ENCODE assay signal across 8 mouse cellular contexts in the genomic region with DNA sequence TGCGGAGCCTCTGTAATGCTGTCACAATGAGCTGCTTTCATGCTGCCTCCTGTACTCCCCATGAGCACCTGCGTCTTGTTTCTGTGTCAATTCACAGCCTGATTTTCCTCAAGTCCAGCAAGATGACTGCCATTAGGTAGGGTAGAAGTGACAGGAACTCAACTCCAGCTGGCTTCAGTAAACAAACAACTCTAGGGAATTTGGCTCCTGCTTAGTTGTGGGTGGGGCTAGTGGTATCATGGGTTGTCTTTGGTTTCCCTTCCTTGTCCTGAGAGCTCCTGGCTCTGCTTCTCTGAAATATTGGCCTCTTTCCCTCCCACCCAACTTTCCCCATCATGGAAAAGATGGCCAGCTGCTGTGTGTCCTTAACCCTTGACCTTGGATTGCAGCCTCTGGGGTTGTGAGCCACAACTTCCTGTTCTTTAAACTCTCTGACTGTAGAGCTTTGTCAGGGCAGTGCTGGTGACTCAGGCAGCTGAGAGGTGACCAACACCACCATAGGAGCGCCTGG. TPM values are rescaled to one million over a fixed set of nuclear protein-coding genes. Genes with fewer than 3 reads are reported as not detected.
A peak's percentile ranks its signal among the peaks of the same experiment; 100 is the strongest.
DNase-seq lines count a peak whose midpoint lies in the region; ATAC-seq and TF ChIP-seq lines count a peak whose summit lies in the region.

No protein-coding gene starts in this region.

- H3K9me3 ChIP-seq in midbrain, embryonic 15.5 days, result no peaks in the 10 kb centered on the region
- H3K9me3 ChIP-seq in midbrain, embryonic 10.5 days (replicated peaks), result no peaks in the 10 kb centered on the region
- H3K9me3 ChIP-seq in heart, embryonic 11.5 days (replicated peaks; ENCODE audit: control insufficient read depth, low read length), result no peaks in the 10 kb centered on the region
- H3K9me3 ChIP-seq in kidney, embryonic 16.5 days (ENCODE audit: low read length), result no peaks in the 10 kb centered on the region
- H3K9me3 ChIP-seq in midbrain, embryonic 16.5 days (replicated peaks; ENCODE audit: control insufficient read depth, low read length, poor library complexity, severe bottlenecking), result no peaks in the 10 kb centered on the region

- H3K4me2 ChIP-seq in midbrain, embryonic 15.5 days, result no peak overlapping the region
- H3K4me2 ChIP-seq in heart, embryonic 11.5 days, result no peak overlapping the region
- no peak overlapping the region for H3K4me2 ChIP-seq in kidney, embryonic 16.5 days (replicated peaks; ENCODE audit: low read depth, low read length)
- no peak overlapping the region for H3K4me2 ChIP-seq in midbrain, embryonic 16.5 days (ENCODE audit: low read length)

- H3K9ac ChIP-seq in midbrain, embryonic 15.5 days, result no peak overlapping the region
- H3K9ac ChIP-seq in heart, embryonic 11.5 days (ENCODE audit: low read depth, low read length), result no peak overlapping the region
- H3K9ac ChIP-seq in kidney, embryonic 16.5 days (replicated peaks; ENCODE audit: low read length), result no peak overlapping the region
- no peak overlapping the region for H3K9ac ChIP-seq in midbrain, embryonic 16.5 days (ENCODE audit: low read depth, low read length)

- no peaks in the 10 kb centered on the region for H3K27me3 ChIP-seq in midbrain, embryonic 15.5 days (replicated peaks)
- no peaks in the 10 kb centered on the region for H3K27me3 ChIP-seq in midbrain, embryonic 10.5 days (ENCODE audit: low read depth, poor library complexity, severe bottlenecking)
- no peaks in the 10 kb centered on the region for H3K27me3 ChIP-seq in cerebellum, adult 2 months (ENCODE audit: control insufficient read depth, insufficient read depth, low read length)
- H3K27me3 ChIP-seq in heart, embryonic 11.5 days (ENCODE audit: control insufficient read depth, insufficient read depth, low read length), result no peaks in the 10 kb centered on the region
- no peaks in the 10 kb centered on the region for H3K27me3 ChIP-seq in kidney, embryonic 16.5 days (ENCODE audit: insufficient read depth, low read length)
- no peaks in the 10 kb centered on the region for H3K27me3 ChIP-seq in midbrain, embryonic 16.5 days (ENCODE audit: control insufficient read depth, insufficient read depth, low read depth, low read length)

- peak overlapping the region; percentile 11; the same call in 1 of the 2 replicates for H3K27ac ChIP-seq in midbrain, embryonic 15.5 days
- no peak overlapping the region for H3K27ac ChIP-seq in midbrain, embryonic 10.5 days (replicated peaks)
- H3K27ac ChIP-seq in cerebellum, adult 2 months (ENCODE audit: insufficient read depth, low read length), result peak overlapping the region; percentile 72; the same call in 1 of the 2 replicates
- peak overlapping the region; percentile 23 for H3K27ac ChIP-seq in heart, embryonic 11.5 days (ENCODE audit: low read depth, low read length)
- peak overlapping the region; percentile 49; the same call in 1 of the 2 replicates for H3K27ac ChIP-seq in kidney, embryonic 16.5 days (ENCODE audit: low read length)
- H3K27ac ChIP-seq in midbrain, embryonic 16.5 days (ENCODE audit: low read length), result no peak overlapping the region

- no peaks in the 10 kb centered on the region for H3K4me1 ChIP-seq in midbrain, embryonic 15.5 days
- H3K4me1 ChIP-seq in midbrain, embryonic 10.5 days, result peaks cover 16% of the 10 kb centered on the region
- H3K4me1 ChIP-seq in cerebellum, adult 2 months (ENCODE audit: control insufficient read depth, insufficient read depth, low read length), result peaks cover 8% of the 10 kb centered on the region
- H3K4me1 ChIP-seq in heart, embryonic 11.5 days (ENCODE audit: control insufficient read depth, insufficient read depth, low read length), result peaks cover 13% of the 10 kb centered on the region
- H3K4me1 ChIP-seq in kidney, embryonic 16.5 days (ENCODE audit: insufficient read depth, low read length), result peaks cover 13% of the 10 kb centered on the region
- no peaks in the 10 kb centered on the region for H3K4me1 ChIP-seq in midbrain, embryonic 16.5 days (ENCODE audit: control insufficient read depth, insufficient read depth, low read length)

- no peak for TF ChIP-seq CTCF in cerebellum, adult 2 months (IDR thresholded peaks at IDR 0.05; ENCODE audit: borderline replicate concordance, insufficient read depth, low read depth, low read length)

- no peak for ATAC-seq in midbrain, embryonic 15.5 days (replicated peaks)
- no peak for ATAC-seq in heart, embryonic 11.5 days (replicated peaks; ENCODE audit: insufficient number of reproducible peaks, low FRiP score, low TSS enrichment)
- peak; percentile 81 for ATAC-seq in kidney, embryonic 16.5 days (ENCODE audit: low FRiP score, low TSS enrichment)
- ATAC-seq in megakaryocyte progenitor cell, adult 5-6 weeks (replicated peaks; ENCODE audit: poor library complexity), result peak; percentile 83
- no peak for ATAC-seq in midbrain, embryonic 16.5 days

- WGBS in midbrain, embryonic 15.5 days, result 57% methylated on average over 3 of the region's 3 CpGs
- 67% methylated on average over 3 of the region's 3 CpGs for WGBS in midbrain, embryonic 10.5 days
- 35% methylated on average over 3 of the region's 3 CpGs for WGBS in cerebellum, adult 2 months
- 52% methylated on average over 3 of the region's 3 CpGs for WGBS in heart, embryonic 11.5 days (ENCODE audit: insufficient replicate concordance)
- 43% methylated on average over 3 of the region's 3 CpGs for WGBS in kidney, embryonic 16.5 days
- 47% methylated on average over 3 of the region's 3 CpGs for WGBS in midbrain, embryonic 16.5 days

- H3K4me3 ChIP-seq in midbrain, embryonic 15.5 days, result no peak overlapping the region
- H3K4me3 ChIP-seq in midbrain, embryonic 10.5 days, result no peak overlapping the region
- H3K4me3 ChIP-seq in cerebellum, adult 2 months (replicated peaks; ENCODE audit: insufficient read depth, low read depth, low read length), result no peak overlapping the region
- H3K4me3 ChIP-seq in heart, embryonic 11.5 days (ENCODE audit: low read depth, low read length), result no peak overlapping the region
- H3K4me3 ChIP-seq in kidney, embryonic 16.5 days (ENCODE audit: low read length), result no peak overlapping the region
- no peak overlapping the region for H3K4me3 ChIP-seq in midbrain, embryonic 16.5 days (ENCODE audit: low read depth, low read length)

- H3K36me3 ChIP-seq in midbrain, embryonic 15.5 days (replicated peaks), result no peaks in the 10 kb centered on the region
- no peaks in the 10 kb centered on the region for H3K36me3 ChIP-seq in midbrain, embryonic 10.5 days
- H3K36me3 ChIP-seq in heart, embryonic 11.5 days (ENCODE audit: control insufficient read depth, insufficient read depth, low read length), result no peaks in the 10 kb centered on the region
- H3K36me3 ChIP-seq in kidney, embryonic 16.5 days (ENCODE audit: insufficient read depth, low read length), result no peaks in the 10 kb centered on the region
- no peaks in the 10 kb centered on the region for H3K36me3 ChIP-seq in midbrain, embryonic 16.5 days (ENCODE audit: control insufficient read depth, insufficient read depth, low read length)

- DNase-seq in midbrain, embryonic 10.5 days (ENCODE audit: low spot score), result no peak
- peak; percentile 57 to 84 for DNase-seq in cerebellum, adult 2 months
- DNase-seq in right cerebral cortex, postnatal 4 days, result no peak

- no peak for TF ChIP-seq POLR2A in cerebellum, adult 2 months (IDR thresholded peaks at IDR 0.05; ENCODE audit: borderline replicate concordance, insufficient read depth, low read length)

RNA-seq across cellular contexts. Expression of gene Grk5, which starts 56.3 kb away (rescaled TPM):
- polyA plus RNA-seq in midbrain, embryonic 15.5 days (2015; fragmentation: Nextera tagmentation; extraction: Ambion mirVana), result 2.5 and 2.6 TPM in 2 replicates
- 1.9 and 2.1 TPM in 2 replicates for polyA plus RNA-seq in midbrain, embryonic 10.5 days (2016; fragmentation: Nextera tagmentation; extraction: Ambion mirVana)
- 9.6 and 11.0 TPM in 2 replicates for polyA plus RNA-seq in cerebellum, adult 2 months (2012; rRNA removed)
- polyA plus RNA-seq in heart, embryonic 11.5 days (2014; fragmentation: Nextera tagmentation; extraction: Ambion mirVana), result 4.7 and 4.9 TPM in 2 replicates
- polyA plus RNA-seq in kidney, embryonic 16.5 days (2015; fragmentation: Nextera tagmentation; extraction: Ambion mirVana), result 2.7 TPM in 2 replicates
- total RNA-seq in megakaryocyte progenitor cell, adult 5-6 weeks (2015), result 0.81 and 0.96 TPM in 2 replicates
- total RNA-seq in megakaryocyte progenitor cell, adult 5-6 weeks (2017), result 0.88 and 3.3 TPM in 2 replicates
- polyA plus RNA-seq in midbrain, embryonic 16.5 days (2015; fragmentation: Nextera tagmentation; extraction: Ambion mirVana), result 2.3 and 2.5 TPM in 2 replicates

Comparison
In these comparisons a context has a peak if more than half of its experiments do, and no peak if none do; other contexts are left out.
1. H3K27ac ChIP-seq: peak in midbrain, embryonic 15.5 days (single experiment), cerebellum, adult 2 months (single experiment), heart, embryonic 11.5 days (single experiment) and kidney, embryonic 16.5 days (single experiment); none in midbrain, embryonic 10.5 days (single experiment) and midbrain, embryonic 16.5 days (single experiment).
2. ATAC-seq: peak in kidney, embryonic 16.5 days (single experiment) and megakaryocyte progenitor cell, adult 5-6 weeks (single experiment); none in midbrain, embryonic 15.5 days (single experiment), heart, embryonic 11.5 days (single experiment) and midbrain, embryonic 16.5 days (single experiment).
3. DNase-seq: peak in cerebellum, adult 2 months (2 of 2); none in midbrain, embryonic 10.5 days (single experiment) and right cerebral cortex, postnatal 4 days (single experiment).